Mouse (Mus musculus) B cell, adult 62 days (primary cell): ENCODE data around the gene Klb. TPM values are rescaled to one million over a fixed set of nuclear protein-coding genes. Genes with fewer than 3 reads are reported as not detected.

Experiments
- total RNA-seq: library from RNA; stranded (reverse); gene quantifications from 4 replicates; pipeline ENCODE4 v1.2.4, GENCODE M21; 2023

Klb gene
- total RNA-seq = not detected in 4 replicates

DNA sequence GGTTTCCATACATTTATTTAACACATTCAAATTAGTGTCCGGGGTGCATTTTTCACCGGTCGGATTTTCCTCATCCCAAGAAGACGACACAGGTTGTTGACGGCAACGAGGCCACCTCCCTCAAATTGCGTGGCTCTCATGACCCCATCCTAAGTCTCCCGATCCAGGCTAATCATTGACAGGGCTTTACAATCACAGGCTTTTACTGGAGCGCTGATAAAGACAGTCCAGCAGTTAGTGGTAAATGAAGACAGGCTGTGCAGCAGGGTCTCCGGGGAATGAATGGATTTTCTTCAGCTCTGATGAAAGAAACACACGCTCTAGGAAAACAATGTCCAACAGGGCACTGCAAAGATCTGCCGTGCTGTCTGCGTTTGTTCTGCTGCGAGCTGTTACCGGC is at the start of gene Klb:
Gene Klb (plus strand): TSS at position 147 of the 400 bp plus-strand sequence.

GRCm38 (mm10) chr5:65335298-65336074 is 12.6 kb upstream of the Klb start, which contains the start of gene Rfc1:
TSS of gene Rfc1 (minus strand) at chr5:65335670.

DNA sequence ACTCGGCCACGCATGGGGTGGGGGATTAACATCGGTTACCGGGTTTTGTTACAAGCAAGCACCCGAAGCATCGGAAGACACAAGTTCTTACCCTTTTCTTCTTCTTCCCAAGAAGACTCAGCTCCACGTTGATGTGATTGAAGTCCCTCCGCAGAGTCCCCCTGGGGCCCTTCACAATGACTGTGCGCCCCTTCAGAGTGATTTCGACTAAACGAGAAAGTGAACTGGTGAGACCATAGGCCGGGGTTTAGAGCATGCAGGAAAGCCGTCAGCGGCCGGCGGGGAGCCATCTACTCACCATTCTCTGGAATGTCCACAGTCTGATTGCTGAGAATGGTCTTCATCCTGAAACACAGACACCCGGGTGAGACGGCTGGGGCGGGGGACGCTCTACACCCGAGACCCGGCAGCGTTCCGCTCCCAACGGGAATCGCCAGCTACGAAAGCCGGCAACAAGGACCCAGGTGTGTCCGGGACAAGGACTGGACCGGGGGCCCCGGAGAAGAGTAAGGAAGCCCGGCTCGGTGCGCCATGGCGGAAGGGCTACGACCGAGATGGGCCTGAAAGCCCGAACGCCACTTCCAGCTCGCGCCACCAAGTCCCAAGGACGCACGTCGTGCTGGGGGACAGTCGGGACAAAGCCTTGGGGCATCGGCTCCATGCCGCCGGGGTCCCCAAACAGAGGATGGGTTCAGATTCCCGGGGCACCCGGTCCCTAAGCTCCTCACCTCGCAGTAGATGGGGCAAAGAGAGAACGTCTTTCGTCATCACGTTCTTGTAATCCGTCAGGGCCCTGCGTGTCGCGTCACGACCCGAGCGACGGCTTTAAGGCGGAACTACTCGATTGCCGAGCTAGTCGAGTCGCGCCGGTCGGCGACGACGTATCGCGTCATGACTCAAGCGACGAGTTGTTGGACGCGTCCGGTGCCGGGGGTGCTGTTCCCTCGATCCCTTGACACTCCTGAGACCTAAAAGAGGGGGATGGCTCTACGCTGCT is 42.8 kb downstream of the Klb start, which contains the start of the genes Rpl9 and Lias:
Gene Rpl9 (minus strand): TSS at position 797 of the 997 bp plus-strand sequence.
Gene Lias (plus strand): TSS at position 850 of the 997 bp plus-strand sequence.

Other genes with a start within 250 kb of the Klb start
- gene Klhl5, start 240.8 kb upstream of the Klb start, total RNA-seq = 21.2 to 27.9 TPM (median 24.8 TPM) in 4 replicates
- gene Wdr19, start 148.6 kb upstream of the Klb start, total RNA-seq = 1.3 to 2.3 TPM (median 1.9 TPM) in 4 replicates
- 79.2 to 93.3 TPM (median 87.3 TPM) in 4 replicates for gene Rfc1, start 12.6 kb upstream of the Klb start, total RNA-seq
- gene Rpl9, start 43.1 kb downstream of the Klb start, total RNA-seq = 1,968 to 2,272 TPM (median 2,213 TPM) in 4 replicates
- 33.9 to 37.2 TPM (median 35.8 TPM) in 4 replicates for gene Lias, start 43.2 kb downstream of the Klb start, total RNA-seq
- gene Ugdh, start 87.6 kb downstream of the Klb start, total RNA-seq = 20.2 to 27.4 TPM (median 22.3 TPM) in 4 replicates
- gene Gm43552, start 144.5 kb downstream of the Klb start, total RNA-seq = 8.2 TPM in 1 of 4 replicates, not detected in the others
- gene Smim14, start 188.9 kb downstream of the Klb start, total RNA-seq = 354 to 405 TPM (median 379 TPM) in 4 replicates
- 68.0 to 71.4 TPM (median 68.6 TPM) in 4 replicates for gene Ube2k, start 188.9 kb downstream of the Klb start, total RNA-seq